Mouse (Mus musculus): Measurements from ENCODE around the gene Obsl1. TPM values are rescaled to one million over a fixed set of nuclear protein-coding genes. Genes with fewer than 3 reads are reported as not detected.

The Obsl1 gene
- total RNA-seq, 2 experiments from 2014 or later: 30.7 to 38.2 TPM

DNA sequence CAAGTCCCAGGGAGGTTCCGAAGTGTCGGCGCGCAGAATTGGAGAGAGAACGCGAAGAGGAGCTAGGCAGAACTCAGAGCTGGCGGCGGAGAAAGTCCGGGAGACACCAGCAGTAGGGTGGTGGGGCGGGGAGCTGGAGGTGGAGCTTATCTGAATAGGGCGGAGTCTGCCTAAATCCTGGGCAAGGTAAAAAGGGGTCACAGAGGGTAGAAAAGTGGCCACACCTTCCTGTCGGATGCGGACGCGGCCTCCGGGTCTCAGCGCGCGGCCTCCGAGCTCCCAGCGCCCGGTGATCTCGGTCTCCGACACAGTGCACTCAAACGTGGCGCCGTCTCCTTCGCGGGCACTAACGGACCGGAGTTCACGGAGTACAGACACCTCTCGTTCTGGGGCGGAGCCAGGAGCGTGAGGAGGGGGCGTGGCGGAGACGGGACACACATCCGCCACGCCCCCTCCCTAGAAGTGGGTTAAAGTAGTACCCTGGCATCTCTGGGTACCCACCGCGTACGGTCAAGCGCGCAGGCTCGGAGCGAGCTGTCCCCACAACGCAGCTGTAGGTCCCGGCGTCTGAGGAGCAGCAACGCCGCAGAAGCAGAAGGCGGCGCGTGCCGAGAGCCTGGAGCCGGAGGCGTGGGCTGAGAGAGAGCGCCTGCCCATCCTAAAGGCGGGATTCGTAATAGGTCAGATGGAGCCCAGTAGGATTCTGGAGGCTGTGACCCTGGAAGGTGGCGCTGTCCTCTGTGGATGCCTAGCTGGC is 18.7 kb downstream of the Obsl1 start:
- peak; percentile 41 to 63 for DNase-seq (ENCODE audit: low spot score in 2 of 2)

DNA sequence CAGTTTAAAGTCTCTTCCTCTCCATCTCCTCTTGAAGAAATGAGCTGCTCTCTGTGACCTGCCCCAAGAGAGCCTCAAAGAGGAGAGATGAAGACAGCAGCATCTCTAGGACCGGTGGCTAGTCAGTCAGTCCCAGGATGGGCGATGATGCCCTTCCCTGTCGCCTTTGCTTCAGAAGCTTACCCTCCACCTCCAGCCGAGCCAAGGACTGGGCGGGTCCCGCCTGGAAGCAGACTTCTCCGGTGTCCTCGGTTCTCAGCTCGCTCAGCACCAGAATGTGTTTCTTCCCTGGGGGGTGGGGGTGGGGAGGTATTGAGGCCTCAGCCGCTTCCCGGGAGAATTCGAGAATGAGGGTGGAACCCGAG is 19.2 kb downstream of the Obsl1 start:
- DNase-seq (ENCODE audit: low spot score in 2 of 2): no peak

DNA sequence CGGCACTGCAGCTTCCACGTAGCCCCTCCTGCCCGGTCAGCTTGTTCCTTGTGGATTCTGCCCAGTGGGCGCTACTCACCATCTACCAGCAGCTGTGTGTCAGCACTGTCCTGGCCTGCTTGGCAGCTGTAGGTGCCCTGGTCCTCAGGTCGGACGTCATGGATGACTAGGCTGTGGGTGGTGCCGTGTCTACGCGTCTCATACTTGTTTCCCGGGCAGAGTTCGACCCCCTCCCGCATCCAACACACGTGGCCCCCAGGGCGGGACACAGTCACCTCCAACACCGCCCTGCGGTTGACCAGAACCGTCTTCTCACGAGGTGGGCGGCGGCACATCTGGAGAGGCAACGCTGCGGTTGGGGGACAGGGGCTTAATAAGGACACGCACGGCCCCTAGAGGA is 19.7 kb downstream of the Obsl1 start:
- DNase-seq (ENCODE audit: low spot score in 2 of 2): no peak

DNA sequence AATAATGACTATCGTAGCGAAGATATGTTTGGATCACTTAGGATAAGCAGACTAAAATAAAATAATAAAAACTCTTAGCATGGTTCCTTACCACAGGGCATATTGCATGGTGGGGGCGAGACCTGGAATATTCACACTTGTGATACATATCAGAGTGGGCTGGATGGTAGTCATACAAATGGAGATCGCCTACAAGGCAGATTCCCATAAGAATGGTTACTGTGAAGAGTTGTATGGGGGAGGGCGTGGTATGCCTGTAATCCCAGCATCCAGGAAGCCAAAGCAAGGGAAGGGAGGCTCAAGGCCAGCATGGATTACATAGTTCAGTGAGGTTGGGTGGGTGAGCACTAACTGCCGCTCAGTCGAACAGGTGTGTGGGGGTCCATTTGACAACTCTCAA is 25.5 kb downstream of the Obsl1 start:
- no peak for DNase-seq (ENCODE audit: low spot score in 2 of 2)

DNA sequence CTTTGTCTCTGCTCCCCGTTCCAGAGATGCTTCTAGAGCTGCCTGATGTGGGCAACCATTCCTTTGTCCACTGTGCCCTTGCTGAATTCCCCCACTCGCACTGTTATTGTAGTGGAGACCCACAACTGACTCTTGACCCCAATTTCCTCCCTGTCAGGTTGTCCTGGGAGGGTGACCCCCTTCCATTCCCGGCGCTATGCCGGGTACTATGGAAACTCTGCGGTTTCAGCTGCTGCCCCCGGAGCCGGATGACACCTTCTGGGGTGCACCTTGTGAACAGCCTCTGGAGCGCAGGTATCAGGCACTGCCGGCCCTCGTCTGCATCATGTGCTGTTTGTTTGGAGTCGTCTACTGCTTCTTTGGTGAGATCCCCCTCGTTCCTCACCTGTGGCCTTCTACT is 26.2 kb downstream of the Obsl1 start:
- no peak for DNase-seq (ENCODE audit: low spot score in 2 of 2)

DNA sequence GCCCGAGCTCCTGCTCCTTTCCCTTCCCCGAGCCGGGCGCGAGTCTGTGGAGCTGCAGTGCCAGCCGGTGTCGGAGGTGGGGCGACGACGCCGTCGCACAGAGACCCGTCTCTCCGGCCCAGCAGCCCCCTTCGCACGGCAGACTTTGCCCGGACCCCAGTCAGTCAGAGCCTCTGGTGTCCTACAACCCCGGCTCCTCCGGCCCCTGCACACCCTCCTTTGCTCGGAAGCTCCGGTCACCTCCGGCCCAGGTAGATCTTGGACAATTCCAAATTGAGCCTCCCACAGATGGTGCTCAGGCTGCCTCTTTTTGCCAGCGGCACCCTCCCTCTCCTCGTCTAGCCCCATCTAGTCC is 26.6 kb downstream of the Obsl1 start:
- DNase-seq (ENCODE audit: low spot score in 2 of 2): no peak

DNA sequence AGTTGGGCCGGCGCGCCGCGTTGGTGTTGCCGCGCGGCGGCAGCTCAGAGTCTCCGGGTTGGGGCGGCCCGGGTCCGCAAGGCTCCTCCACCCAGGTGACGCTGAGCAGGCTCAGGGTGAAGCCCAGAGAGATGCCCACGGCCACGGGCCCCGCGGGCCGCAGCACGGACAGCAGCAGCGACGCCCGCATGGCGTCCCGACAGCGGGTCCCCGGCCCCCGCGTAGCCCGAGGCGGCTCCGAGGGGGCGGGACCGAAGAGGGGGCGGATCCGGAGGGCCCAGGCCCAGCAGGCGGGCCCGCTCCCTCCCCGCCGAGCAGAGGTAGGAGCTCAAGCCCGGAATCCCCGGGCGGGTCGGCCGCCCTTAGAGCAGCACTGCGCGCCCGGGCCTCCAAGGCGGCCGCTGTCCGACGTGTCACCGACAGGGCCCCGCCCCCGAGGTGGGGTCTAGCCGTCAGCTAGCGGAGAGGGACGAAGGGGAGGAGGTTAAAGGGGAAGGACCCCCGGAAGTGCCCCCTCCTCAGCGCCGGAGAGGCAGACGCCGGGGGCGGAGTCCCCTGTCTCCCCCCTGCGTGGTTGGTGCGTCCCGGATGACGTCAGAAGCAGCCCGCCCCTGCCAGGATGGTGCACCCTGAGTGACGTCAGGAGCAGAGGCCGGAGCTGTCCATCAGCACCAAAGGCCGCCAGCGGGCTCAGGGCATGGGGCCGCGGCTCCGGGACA is 27.2 kb downstream of the Obsl1 start, which contains the start of the genes Chpf and Tmem198:
TSS of gene Chpf (minus strand) at position 392 of the 719 bp plus-strand sequence.
TSS of gene Tmem198 (plus strand) at position 617 of the 719 bp plus-strand sequence.
- DNase-seq (ENCODE audit: low spot score in 2 of 2): peak; percentile 98

DNA sequence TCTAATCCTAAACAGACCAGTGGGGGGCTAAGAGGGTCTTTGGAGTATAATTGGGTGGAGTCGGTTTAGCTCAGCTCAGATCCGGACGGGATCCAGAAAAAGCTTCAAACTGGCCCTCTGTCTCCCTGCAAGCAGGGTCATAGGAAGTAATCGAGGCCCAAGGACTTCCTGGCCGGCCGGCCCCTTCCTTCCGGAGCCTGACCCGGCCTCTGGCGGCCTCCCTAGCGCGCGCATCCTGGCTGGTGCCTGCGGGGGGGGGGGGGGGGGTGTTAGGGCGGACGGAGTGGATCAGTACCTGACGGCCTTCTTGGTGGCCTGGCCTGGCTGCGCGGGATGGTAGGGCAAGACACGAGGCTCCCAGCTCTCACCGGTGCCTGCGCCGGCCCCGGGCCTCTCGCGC is 27.8 kb downstream of the Obsl1 start:
- DNase-seq (ENCODE audit: low spot score in 2 of 2): no peak

DNA sequence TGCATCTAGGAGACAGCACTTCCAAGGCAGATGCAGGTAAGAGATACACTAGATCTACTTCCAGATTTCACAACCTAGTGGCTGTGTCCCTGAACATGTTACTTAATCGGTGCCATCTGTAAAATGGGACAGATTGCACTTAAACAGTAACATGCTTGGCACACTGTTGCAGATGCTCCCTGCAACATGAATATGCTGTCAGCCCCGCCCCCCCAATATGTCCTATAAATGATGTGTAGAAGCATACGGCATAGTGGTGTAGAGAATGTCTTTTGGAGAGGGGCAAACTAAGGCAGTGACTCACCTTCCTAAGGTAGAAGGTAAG is 28.3 kb downstream of the Obsl1 start:
- no peak for DNase-seq (ENCODE audit: low spot score in 2 of 2)

DNA sequence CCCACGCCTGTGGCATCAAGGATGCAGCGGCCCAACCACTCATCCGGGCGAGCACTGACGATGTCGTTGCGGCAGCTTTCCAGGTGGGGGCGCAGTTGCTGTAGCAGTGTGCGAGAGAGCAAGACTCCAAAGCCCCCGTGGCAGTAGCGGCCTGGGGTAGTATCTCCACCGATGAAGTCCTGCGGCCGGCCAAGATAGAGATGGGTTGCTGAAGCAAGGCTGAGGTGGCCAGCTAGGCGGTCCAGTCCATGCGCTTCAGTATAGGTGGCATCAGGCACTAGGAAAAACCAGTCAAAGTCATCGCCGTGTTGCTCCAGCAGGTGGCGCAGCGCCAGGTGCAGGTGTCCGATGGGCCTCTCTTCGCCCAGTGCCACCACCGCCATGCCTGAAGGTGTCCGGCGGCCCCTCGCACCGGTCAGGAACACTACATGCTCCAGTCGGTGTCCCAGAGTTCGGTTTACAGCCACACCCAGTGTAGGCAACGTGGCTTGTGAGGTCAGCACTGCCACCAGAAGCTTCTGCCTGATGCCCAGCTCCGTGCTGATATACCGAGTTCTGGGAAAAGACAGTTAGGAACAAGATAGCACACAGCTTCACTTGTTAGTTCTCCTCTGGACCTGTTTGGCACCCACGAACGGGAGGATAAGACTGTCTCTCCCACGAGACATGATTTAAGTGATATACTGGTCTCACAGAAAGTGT is 28.8 kb downstream of the Obsl1 start:
- peak; percentile 86 to 90 for DNase-seq (ENCODE audit: low spot score in 2 of 2)

DNA sequence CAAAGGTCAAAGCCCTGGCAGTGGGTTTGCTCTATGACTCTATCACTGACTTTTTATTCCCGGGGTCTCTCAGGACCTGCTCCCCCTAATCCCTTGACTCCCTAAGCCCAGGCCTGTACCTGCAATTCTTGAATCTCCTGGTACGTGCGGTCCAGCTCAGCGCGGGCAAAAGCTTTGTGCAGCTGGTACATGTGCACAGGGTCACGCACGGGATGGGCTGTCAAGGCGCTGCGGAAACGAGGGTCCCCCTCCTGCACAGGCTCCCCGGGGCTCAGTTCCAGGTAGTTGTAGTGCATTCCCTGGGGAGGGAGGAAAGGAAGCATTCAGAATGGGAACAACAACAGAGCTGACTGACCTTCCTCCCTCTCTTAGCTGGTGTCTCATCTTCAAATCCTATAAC is 29.8 kb downstream of the Obsl1 start:
- no peak for DNase-seq (ENCODE audit: low spot score in 2 of 2)

DNA sequence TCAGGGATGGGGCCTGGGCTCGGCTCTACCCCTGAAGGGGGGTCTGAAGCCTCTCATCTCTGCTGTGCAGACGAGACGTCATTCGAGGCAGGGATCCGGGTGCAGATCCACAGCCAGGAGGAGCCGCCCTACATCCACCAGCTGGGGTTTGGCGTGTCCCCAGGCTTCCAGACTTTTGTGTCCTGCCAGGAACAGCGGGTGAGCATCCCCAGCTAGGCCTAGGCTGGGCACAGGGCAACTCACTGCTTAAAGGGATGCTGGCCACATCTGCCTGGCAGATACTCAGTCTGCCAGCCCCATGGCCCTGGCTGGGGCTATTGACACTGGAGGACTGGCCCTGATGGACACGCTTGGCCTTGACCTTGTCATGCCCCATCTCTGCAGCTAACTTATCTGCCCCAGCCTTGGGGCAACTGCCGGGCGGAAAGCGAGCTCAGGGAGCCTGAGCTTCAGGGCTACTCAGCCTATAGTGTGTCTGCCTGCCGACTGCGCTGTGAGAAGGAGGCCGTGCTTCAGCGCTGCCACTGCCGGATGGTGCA is 36.9 kb downstream of the Obsl1 start:
- DNase-seq (ENCODE audit: low spot score in 2 of 2): no peak

DNA sequence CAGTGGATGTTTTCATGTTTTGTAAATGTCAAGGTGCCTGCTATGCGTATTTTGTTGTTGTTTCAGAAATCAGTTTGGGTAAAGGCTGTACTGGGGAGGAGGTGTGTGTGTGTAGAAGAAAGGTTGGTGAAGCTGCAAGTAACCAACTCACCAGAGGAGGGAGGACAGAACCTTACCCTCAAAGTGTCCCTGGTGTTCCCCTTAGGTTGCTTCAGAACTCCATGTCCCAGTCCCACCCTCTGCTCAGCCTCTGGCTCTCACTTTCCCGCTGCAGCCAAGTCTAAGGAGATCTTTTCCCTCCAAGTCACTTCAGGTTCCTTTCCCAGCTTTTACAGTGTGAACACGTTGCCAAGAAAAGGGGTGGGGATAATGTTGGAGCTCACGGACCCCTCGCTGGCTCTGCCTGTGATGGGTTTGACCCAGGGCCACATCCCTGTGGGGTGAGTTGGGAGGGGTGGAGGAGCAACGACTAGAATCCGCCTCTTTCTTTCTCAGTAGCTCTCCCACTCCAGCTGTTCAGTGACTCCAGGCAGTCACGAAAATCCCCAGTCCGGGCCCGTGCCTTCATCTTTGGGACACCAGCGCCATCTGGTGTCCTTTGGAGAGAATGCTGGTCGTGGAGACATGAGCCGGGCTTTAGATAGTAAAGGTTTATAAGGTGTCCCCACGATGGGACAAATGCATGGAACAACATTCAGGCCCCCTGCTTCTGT is 38.9 kb downstream of the Obsl1 start:
- peak; percentile 81 to 89 for DNase-seq (ENCODE audit: low spot score in 2 of 2)

DNA sequence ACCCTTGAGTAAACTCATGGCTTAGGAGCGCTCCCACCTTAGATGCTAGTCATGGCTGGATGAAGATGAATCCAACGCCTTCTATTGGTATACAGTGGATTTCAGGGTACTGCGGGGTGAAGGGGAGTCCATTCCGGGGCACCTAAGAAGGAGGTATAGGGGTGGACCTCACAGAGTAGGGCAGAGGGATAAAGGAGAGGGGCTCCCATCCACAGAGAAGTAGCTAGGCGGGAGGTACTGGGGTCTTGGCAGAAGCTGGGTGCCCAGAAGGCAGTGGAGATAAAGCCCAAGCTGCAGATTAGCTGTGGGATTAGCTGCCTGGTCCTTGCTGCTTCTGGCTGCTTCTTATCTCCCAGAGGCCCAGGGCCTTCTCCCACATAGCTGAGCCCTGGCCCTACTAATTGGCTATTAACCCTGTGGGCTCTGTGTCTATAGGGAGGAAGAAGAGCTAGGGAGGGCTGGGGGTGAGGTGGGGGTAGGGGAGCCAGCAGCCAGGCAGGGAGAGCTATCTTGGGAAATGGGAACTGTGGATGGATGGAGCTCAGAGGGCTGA is 42.5 kb downstream of the Obsl1 start:
- no peak for DNase-seq (ENCODE audit: low spot score in 2 of 2)

DNA sequence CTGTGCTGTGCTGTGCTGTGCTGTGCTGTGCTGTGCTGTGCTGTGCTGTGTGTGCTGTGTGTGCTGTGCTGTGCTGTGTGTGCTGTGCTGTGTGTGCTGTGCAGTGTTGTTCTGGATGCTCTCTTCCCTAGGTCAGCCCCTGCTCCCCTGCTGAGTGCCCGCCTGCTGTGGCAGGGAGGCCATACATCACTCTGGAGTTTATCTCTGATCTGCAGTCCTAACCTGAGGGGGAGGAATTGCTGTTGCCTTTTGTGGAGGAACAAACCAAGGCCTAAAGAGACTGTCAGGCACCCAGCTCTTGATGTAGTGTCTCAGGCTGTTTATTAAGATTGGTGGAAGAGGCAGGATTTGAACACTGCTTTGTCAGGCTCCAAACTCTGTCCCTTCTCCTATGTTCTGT is 43.6 kb downstream of the Obsl1 start:
- DNase-seq (ENCODE audit: low spot score in 2 of 2): no peak

DNA sequence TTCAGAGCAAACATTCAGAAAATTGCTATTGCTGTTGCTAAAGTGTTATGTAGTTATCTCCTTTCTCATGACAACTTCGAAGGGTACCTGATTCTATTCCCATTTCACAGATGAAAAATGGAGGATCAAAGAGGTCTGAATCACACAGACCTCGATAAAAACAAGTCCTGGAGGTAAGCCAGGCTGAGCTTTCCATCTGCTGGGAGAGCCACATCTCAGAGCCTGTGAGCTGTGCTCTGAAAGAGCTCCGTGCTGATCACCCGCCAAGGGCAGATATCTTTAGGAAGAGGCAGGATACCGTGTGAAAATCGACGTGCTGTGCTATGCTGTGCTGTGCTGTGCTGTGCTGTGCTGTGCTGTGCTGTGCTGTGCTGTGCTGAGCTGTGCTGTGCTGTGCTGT is 46.0 kb downstream of the Obsl1 start:
- no peak for DNase-seq (ENCODE audit: low spot score in 2 of 2)

DNA sequence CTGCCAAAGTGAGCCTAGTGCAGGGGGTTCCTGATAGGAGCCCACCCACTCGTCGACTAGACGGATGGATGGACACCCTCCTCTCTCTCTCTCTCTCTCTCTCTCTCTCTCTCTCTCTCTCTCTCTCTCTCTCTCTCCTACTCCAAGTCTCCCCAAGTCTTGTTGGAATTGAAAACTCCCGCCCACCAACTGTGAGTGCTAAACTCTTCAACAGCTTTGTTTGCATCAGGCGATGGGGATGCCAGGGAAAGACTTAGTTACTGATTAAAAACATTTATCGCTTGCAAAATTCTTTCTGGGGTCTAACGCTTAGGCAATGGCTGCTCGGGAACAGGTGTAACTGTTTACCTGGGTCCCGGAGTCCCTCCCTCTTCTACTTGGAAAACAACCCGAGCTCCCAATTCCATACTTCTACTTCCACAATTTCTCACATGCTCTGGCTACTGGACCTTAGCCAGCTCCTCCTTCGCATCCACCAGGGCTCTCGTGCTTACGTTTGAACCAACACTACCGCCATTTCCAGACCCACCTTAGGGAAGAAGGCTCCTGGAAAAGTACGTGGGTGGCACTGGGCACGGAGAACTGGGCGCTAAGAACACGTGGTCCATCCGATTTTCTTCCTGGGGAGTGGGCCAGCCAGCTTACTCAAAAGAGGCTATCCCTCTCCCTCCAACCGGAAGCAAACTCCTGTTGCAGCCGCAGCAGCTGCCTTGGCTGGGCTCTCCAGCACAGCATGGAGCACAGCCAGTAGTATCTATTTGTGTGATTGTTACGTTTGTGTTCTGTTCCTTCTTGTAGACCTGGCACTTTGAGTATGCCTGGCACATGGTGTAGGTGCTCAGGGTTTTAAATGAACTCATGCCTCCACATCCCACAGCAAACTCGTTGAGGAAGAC is 47.2 kb downstream of the Obsl1 start:
- peak in 1 of 2 experiments; percentile 43 for DNase-seq (ENCODE audit: low spot score in 2 of 2)

DNA sequence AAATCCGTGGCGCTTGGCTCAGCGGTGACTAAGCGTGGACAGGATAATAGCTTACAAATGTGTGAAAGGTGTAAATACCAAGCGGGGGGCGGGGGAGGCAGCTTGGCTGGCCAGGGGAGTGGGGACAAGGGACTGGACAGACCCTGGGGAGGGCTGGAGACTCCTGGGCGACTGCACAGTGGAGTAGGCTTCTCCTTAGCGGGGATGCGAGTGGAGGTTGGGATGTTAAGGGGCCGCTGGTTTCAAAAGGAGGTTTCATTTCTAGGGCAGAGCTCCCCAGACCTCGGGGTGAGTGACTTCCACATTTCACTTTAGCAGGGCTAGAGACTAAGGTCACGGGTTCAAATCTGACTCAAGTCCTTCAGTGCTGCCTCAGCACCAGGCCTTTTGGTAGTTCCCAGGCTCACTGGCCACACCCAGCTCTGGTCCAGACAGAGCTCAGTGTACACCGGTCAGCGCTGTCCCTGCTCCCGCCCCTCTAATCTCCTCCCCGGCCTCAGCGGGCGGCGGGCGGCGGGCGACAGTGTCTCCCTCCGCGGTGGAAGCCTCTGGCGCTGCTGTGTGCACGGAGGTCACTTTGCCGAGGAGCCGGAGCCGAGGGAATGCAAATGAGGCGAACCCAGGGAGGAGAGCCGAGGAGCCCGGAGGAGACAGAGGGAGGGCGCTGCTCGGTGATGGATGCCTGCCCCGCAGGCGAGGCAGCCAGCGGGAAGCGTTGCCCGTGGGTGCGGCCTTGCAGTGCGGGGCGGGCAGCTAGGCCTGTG is 48.0 kb downstream of the Obsl1 start:
- DNase-seq (ENCODE audit: low spot score in 2 of 2): peak in 1 of 2 experiments; percentile 65

DNA sequence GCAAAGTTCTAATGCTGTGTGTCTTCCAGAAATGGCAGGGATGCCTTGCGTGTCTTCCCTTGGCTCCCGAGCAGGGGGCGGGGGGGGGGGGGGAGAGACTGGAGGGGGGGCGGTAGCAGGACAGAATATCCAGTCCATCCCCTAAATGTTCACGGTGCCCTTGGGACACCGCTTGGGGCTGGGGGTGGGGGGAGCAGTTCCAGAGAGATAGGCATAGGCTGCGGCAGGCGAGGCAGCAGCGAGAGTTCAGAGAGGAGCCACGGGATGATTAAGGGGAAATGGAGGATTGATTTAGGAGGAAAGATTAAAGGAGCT is 48.6 kb downstream of the Obsl1 start:
- no peak for DNase-seq (ENCODE audit: low spot score in 2 of 2)
